Comparison of ENCODE assay signal across 18 mouse cellular contexts in genomic region chr7:136457171-136457570, GRCm38 (mm10).
"Had no signal": no experiment of that assay in that cellular context is flagged by ENCODE, and none has a peak within 500 bp of the region (broad histone marks: within the 10 kb centered on the region; RNA-seq: fewer than 3 reads in every experiment).

No protein-coding gene starts in this region.

- H3K4me1 ChIP-seq: kidney, embryonic 15.5 days; megakaryocyte, embryonic 14.5 days; midbrain, embryonic 12.5 days had no signal

- H3K9ac ChIP-seq: kidney, embryonic 15.5 days; liver, embryonic 14.5 days; liver, postnatal 0 days; lung, embryonic 14.5 days; midbrain, embryonic 12.5 days; neural tube, embryonic 13.5 days had no signal

- H3K4me3 ChIP-seq: kidney, embryonic 15.5 days; left cerebral cortex, adult 2 months; megakaryocyte, embryonic 14.5 days; midbrain, embryonic 12.5 days; myocyte; neural tube, embryonic 13.5 days had no signal

- H3K9me3 ChIP-seq: kidney, embryonic 15.5 days; megakaryocyte, embryonic 14.5 days; midbrain, embryonic 12.5 days; neural tube, embryonic 13.5 days had no signal

- H3K36me3 ChIP-seq: kidney, embryonic 15.5 days; midbrain, embryonic 12.5 days; neural tube, embryonic 13.5 days had no signal

- H3K4me2 ChIP-seq: kidney, embryonic 15.5 days; liver, embryonic 11.5 days; lung, embryonic 14.5 days; midbrain, embryonic 12.5 days; neural tube, embryonic 13.5 days had no signal

- H3K27me3 ChIP-seq: megakaryocyte, embryonic 14.5 days; neural tube, embryonic 13.5 days had no signal

- H3K27ac ChIP-seq: kidney, embryonic 15.5 days; left cerebral cortex, adult 2 months; liver, embryonic 14.5 days; midbrain, embryonic 12.5 days; neural tube, embryonic 13.5 days; stomach, postnatal 0 days had no signal

- DNase-seq: kidney, postnatal 10 days; layer of hippocampus, postnatal 36 days; liver, postnatal 0 days; lung, embryonic 14.5 days; thymus, adult 2 months; thymus, postnatal 14 days; thymus, postnatal 4 days had no signal

- ATAC-seq: liver, postnatal 0 days; lung, postnatal 0 days; midbrain, embryonic 16.5 days had no signal
